Mouse (Mus musculus): ENCODE measurements at regions not wholly inside any gene's neighbourhood (a gene's known extent, or its start where the extent isn't known, plus 50 kb on each side); places are given as distances from the start of the nearest gene placed in this dataset.
"Not testable (repeated sequence)": the region's sequence is repeated elsewhere in the genome, so short reads cannot be mapped to it uniquely, and the experiment has no call there.

DNA sequence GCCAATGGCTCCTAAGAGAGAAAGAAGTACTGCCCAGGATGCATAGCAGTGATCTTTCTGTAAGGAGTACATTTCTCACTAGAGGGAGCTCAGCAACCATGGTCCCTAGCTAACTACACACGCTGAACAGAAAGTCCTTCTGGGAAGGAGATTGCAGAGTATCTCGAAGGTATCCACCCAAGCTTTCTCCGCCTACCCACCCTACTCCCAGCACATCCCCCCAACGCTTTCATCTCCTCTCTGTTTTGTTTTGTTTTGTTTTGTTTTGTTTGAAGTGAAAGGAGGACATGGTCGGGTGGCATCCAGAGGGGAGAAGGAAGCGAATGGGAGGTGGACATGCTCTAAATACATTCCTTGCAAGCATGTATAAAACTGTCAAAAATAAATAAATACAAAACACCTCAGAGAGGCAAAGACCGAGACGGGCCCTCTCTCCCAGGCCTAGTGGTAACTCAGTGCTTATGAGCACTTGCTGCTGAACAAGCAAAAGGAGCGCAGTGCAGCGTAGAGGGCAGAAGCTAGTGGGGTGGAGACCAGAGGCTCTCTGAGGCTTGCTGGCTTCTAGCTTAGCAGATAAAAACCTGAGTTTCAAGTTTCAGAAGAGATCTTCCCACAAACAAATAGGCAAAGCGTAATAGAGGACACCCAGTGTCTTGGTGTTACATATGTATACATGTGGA, 83.9 kb upstream of the Gcfc2 start:
- DNase-seq = no peak

DNA sequence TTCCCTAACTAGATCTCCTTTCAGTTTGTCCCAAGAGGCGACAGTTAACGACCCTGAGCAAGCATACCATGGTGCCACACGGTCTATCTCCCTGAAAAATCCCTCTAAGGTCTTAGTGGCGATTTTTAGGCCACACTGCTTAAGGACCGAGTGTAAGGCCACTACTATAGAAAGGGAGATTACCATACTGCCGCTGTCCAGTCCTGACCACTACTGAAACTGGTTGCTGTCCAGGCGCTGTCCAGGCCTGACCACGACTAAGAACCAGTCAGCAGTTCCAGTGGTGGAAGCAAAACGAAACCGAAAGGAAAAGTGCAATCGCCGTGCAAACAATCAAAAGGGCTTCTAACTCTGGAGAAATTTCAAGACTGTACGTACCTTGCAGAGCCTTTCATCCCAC, 55.3 kb upstream of the Gcfc2 start:
- DNase-seq = not testable (repeated sequence)

Measured in lung, postnatal 36 days (tissue).